Mouse (Mus musculus): ENCODE measurements around the gene Zfp106.

Gene Zfp106

DNA sequence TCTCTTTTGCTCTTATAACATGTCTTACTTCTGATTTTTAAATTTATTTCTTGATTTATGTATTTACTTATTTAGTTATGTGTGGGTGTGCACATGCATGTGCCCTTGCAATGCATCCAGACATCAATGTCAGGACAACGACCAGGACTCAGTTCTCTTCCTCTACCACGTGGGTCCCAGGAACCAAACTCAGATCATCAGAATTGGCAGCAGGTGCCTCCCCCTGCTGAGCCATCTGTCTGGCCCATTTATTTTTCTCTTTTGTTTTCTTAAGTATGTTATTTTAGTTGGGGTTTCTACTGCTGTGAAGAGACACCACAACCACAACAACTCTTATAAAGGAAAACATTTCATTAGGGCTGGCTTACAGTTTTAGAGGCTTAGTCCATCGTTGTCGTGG, 92.8 kb downstream of the Zfp106 start:
- DNase-seq (ENCODE audit: low read depth): no peak

DNA sequence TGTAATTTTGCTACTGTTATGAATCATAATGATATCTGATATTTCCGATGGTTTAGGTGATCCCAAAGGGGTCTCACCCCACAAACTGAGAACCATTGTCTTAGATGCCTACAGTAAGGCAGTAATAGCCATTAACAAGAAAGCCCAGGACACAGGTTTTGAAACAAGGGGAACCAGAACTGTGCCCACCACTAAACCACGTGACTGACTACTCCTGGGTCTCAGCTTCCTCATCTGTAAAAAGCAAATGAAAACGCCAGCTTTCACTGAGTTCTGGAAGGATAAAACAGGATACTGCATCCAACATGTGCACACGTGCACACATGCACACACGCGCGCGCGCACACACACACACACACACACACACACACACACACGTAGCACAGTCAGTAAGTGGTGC, 93.9 kb downstream of the Zfp106 start:
- no peak for DNase-seq (ENCODE audit: low read depth)

DNA sequence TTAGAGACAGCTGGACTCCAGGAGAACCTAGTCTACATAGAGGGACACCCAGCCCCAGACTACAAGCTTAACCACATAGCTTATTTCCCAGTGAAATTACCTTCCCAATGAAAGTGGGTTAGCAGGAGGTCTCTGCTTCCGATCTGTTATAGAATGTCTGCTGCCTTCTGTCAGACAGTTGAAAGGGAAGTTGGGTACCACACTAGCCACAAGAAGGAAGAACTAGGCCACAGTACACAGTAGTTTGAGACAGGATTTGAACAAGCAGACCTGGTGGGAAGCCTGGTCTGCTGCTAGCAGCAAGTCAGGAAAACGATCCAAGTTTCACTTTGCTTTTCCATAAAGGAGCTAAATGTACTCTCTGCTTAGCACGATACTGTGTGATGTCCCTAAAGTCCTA, 94.4 kb downstream of the Zfp106 start:
- no peak for DNase-seq (ENCODE audit: low read depth)

DNA sequence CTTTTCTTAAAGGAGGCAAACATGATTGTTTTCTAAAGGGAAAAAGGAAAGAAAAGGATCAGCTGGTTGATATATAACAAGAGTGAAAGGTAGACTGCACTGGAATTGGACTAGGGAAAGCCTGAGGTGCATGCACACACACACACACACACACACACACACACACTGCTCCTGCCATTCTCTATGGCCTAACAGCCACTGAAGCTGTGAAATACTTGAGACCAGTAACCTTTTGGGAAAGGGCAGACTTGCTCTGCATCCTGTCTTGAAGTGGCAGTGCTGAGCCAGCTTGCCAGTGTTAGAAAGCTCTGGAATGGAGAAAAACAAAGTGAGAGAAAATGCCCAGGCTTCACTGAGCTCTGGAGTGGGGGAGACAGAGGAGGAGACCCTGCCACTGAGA, 95.6 kb downstream of the Zfp106 start:
- no peak for DNase-seq (ENCODE audit: low read depth)

DNA sequence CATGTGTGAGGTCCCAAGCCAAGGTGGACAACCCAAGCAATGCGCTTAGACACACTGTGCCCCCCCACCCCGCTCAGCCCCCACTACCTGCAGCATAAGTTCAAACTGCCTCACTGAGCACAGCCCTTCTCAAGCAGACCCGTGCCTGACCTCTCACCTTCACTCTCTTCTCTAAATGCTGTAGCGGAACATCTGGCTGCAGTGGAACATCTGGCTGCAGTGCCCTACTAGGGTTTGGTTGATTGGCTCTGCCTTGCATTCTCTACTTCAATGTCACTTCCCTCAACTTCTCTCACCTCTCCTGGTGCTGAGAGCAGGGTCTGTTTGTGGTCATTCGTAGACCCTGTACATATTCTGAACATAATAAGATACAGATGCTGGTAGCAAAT, 98.3 kb downstream of the Zfp106 start:
- no peak for DNase-seq (ENCODE audit: low read depth)

DNA sequence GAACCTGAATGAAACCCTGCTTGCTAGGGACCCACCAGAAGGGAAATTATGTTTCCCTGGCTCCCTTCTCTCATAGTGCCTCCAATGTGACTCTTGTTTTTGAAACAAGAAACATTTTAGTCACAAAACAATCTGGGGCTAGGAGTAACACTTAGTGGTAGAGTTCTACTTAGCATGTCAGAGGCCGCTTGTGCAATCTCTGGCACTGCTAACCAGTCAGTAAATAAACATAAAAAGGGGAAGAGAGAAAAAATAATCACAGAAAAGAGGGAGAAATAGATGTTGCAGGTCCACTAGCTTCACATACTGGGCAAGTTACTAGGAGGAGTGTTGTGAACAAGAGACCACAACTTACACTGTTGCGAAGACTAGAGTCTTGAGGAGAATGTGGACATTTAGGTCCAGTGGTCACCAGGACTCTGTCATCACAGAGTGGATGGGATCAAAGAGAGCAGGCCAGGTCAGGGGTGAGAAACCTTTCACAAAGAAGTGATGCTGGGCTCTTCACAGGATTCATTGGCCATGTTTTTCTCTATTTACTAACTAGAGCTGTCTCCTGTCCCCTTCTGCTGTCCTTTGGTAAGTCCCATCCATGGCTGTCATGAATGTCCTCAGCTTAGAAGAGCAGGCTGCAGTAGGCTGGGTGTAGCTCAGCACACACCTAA, 98.8 kb downstream of the Zfp106 start:
- no peak for DNase-seq (ENCODE audit: low read depth)

GRCm38 (mm10) chr2:120464091-120464490, 99.6 kb downstream of the Zfp106 start:
- no peak for DNase-seq (ENCODE audit: low read depth)

- no peak for DNase-seq (ENCODE audit: low read depth)
These were observed 100.3 kb downstream of the Zfp106 start for GRCm38 (mm10) chr2:120463328-120463727.

GRCm38 (mm10) chr2:120460216-120460615, 103.4 kb downstream of the Zfp106 start:
- DNase-seq (ENCODE audit: low read depth): no peak

All from induced T-regulatory cell, adult 2 months (primary cell).